Mouse (Mus musculus) hindbrain, postnatal 0 days (tissue): Measurements from ENCODE around the gene Gm10134. TPM values are rescaled to one million over a fixed set of nuclear protein-coding genes. Genes with fewer than 3 reads are reported as not detected.

Source experiments
- ATAC-seq: fragments of 200-750 bp; cut with Nextera tagmentation; 2 replicates; pipeline ENCODE4 v1.8.0; 2017; ENCODE audit warnings: mild to moderate bottlenecking, moderate TSS enrichment, moderate library complexity
- DNase-seq: peaks from one replicate; pipeline ENCODE4 v3.0.0-alpha.2; 2015; ENCODE audit warnings: low spot score
- H3K27ac ChIP-seq: fragments of 300-500 bp; sonication (generic); 2 replicates; pipeline ENCODE4 v1.5.1; 2014; ENCODE audit warnings: mild to moderate bottlenecking
- H3K27me3 ChIP-seq: fragments of 300-500 bp; sonication (generic); 2 replicates; pipeline ENCODE4 v1.6.1; 2014; ENCODE audit warnings: low read length, mixed read lengths; ENCODE audit not compliant: insufficient read depth
- H3K36me3 ChIP-seq: fragments of 300-500 bp; sonication (generic); 2 replicates; pipeline ENCODE4 v1.6.1; 2014; ENCODE audit warnings: low read length, mixed read lengths; ENCODE audit not compliant: insufficient read depth
- H3K4me1 ChIP-seq: fragments of 300-500 bp; sonication (generic); 2 replicates; pipeline ENCODE4 v1.6.1; 2014; ENCODE audit warnings: antibody characterized with exemption, low read length, mixed read lengths; ENCODE audit not compliant: insufficient read depth
- H3K4me2 ChIP-seq: fragments of 300-500 bp; sonication (generic); 2 replicates; pipeline ENCODE4 v1.6.1; 2014; ENCODE audit warnings: low read depth, mild to moderate bottlenecking, low read length, moderate library complexity, mixed read lengths
- H3K4me3 ChIP-seq: fragments of 300-500 bp; sonication (generic); 2 replicates; pipeline ENCODE4 v1.5.1; 2014; ENCODE audit warnings: low read length
- H3K9ac ChIP-seq: fragments of 300-500 bp; sonication (generic); replicated peaks from 2 replicates; pipeline ENCODE4 v1.6.1; 2014; ENCODE audit warnings: mild to moderate bottlenecking, low read length, moderate library complexity, mixed read lengths
- H3K9me3 ChIP-seq: fragments of 300-500 bp; sonication (generic); 2 replicates; pipeline ENCODE4 v1.6.1; 2016; ENCODE audit warnings: low read length, mixed read lengths
- CTCF ChIP-seq: IDR thresholded peaks from 2 replicates; pipeline ENCODE4 v1.5.1; 2016; ENCODE audit warnings: antibody characterized with exemption, control low read depth, low read depth
- WGBS: fragments of 180-500 bp; shearing (Covaris S2); extraction: QIAGEN DNeasy Blood & Tissue Kit; methylation state at CpG from one replicate; pipeline ENCODE4 v1.1.7; 2014; 5-methylcytosine and 5-hydroxymethylcytosine counted together
- polyA plus RNA-seq: library from polyadenylated mRNA; unstranded; fragments of >200 nt; fragmentation: Nextera tagmentation; extraction: Ambion mirVana; gene quantifications from 2 replicates; pipeline ENCODE4 v1.2.1, GENCODE M21; 2015
- total RNA-seq: library from RNA; depleted of rRNA; stranded (reverse); fragments of >200 nt; gene quantifications from 2 replicates; pipeline ENCODE4 v1.2.3, GENCODE M21; 2014

The Gm10134 gene
- total and polyA plus RNA-seq, 2 experiments from 2014 or later = 4.8 TPM; not detected in 1

DNA sequence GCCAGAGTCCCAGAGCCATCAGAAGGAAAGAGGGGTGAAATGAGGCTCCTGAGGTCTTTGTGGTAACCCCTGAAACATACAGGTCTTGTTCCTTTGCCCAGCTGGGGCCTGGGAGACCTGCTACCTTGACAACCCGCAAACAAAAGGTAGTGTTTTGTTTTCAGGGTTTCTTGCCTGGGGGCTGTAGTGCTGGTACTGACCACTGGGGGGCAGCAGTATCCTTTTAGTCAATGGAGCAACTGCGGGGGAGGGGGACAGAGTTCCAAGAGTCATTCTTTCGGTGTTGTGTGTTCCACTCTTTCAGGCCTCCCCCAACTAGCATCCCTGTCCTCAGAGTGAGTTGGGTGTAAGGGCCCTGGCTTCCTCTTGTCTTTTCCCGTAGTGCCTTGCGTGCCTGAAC, 8.6 kb downstream of the Gm10134 start:
- Histone ChIP-seq H3K4me3 (peak overlapping the region; percentile 79), H3K27me3 (no peaks in the 10 kb centered on the region), H3K27ac (peak overlapping the region; percentile 91; the same call in 1 of the 2 replicates), H3K9ac (peak overlapping the region; percentile 96), H3K4me2 (peak overlapping the region; percentile 91), H3K36me3 (no peaks in the 10 kb centered on the region), H3K9me3 (no peaks in the 10 kb centered on the region), H3K4me1 (peaks cover 34% of the 10 kb centered on the region)
- WGBS = 14% methylated on average over 5 of the region's 5 CpGs
- ATAC-seq (no peak), DNase-seq (peak; percentile 91)
- TF ChIP-seq CTCF = peak; percentile 94

DNA sequence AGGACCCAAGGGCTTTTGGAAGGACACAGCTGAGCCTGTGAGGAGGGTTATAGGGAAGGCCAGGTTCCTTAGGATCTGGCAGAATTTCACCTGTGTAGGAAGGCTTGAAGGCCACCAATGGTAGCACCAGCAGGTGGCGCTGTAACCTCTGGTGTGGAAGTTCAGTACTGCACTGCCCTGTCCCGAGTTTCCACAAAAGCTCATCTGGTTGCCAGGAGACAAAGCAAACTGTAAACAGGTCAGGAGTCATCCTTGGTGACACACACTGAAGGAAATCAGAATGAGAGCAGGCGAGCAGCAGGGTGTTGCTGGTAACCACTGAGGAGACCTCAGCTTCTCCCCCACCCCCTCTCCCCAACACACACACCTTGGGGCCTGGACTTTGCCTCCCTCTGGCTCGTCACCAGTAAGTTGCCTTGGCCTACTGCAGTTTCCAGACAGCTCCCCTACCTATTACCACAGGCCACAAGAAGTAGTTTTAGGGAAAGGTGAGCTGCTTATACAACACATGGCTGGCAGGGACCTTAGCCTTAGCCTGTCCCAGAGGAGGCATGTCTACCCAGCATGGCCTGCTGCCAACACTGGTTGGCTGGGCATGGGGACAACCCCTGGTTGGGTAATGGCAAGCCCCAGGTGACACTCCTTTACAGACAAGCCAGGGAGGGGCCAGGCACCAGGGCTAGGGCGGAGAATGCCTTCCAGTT, 11.5 kb downstream of the Gm10134 start:
- H3K9me3 ChIP-seq = no peaks in the 10 kb centered on the region
- no peak overlapping the region for H3K9ac ChIP-seq
- DNase-seq = peak; percentile 79
- H3K27ac ChIP-seq = peak overlapping the region; percentile 52; the same call in 1 of the 2 replicates
- TF ChIP-seq CTCF = peak; percentile 85
- ATAC-seq = no peak
- no peak overlapping the region for H3K4me3 ChIP-seq
- no peaks in the 10 kb centered on the region for H3K36me3 ChIP-seq
- H3K4me1 ChIP-seq = peaks cover 48% of the 10 kb centered on the region
- H3K27me3 ChIP-seq = no peaks in the 10 kb centered on the region
- 39% methylated on average over 5 of the region's 5 CpGs for WGBS
- H3K4me2 ChIP-seq = 0 out of 2 replicates have a peak overlapping the region, but pooled peaks have one; percentile 1

DNA sequence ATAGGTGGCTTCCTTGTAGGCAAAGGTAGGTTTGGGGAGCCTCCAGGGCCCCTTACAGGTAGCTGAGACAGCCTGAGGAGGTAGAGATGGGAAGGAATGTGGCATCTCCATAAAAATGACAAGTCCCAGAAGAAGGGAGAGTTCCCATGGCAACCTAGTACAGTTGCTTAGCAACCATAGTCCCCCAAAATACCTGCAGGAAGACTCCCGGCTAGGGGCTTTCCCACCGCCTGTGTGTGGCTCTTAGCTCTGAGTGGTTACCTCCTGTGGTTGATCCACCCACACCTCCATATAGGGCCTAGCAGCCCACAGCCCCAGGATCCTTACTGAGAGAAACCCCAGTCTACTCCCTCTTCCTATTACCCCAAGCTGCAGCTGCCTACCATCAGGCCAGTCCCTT, 12.3 kb downstream of the Gm10134 start:
- H3K4me3 ChIP-seq = no peak overlapping the region
- 0 out of 2 replicates have a peak overlapping the region, but pooled peaks have one; percentile 1 for H3K4me2 ChIP-seq
- DNase-seq (peak; percentile 70), ATAC-seq (no peak)
- WGBS = 28% methylated on average over 2 of the region's 2 CpGs
- TF ChIP-seq CTCF = no peak
- peaks cover 53% of the 10 kb centered on the region for H3K4me1 ChIP-seq
- no peaks in the 10 kb centered on the region for H3K36me3 ChIP-seq
- peak overlapping the region; percentile 52; the same call in 1 of the 2 replicates for H3K27ac ChIP-seq
- no peak overlapping the region for H3K9ac ChIP-seq
- no peaks in the 10 kb centered on the region for H3K9me3 ChIP-seq
- no peaks in the 10 kb centered on the region for H3K27me3 ChIP-seq

DNA sequence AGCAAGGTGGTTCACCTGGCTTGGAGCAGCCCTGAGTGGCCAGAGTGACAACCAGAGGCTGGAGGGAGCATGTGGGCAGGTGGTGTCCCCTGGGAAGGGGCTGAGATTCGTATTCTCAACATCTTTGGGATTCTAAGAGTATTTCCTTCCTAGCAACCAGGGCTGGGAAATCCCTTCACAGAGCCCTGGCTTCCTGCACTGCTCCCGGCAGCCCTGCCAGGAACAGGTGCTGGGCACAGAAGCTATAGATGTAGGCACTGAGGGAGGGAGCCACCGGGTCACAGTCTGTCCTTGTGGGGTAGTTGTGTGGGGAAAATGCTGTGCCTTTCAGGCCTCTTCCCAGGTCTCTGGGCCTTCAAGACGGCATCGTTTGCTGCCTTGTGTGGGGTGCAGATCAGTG, 14.7 kb downstream of the Gm10134 start:
- Histone ChIP-seq H3K4me3 (no peak overlapping the region), H3K36me3 (no peaks in the 10 kb centered on the region), H3K27ac (peak overlapping the region; percentile 75; the same call in 1 of the 2 replicates), H3K27me3 (no peaks in the 10 kb centered on the region), H3K4me2 (no peak overlapping the region), H3K9ac (peak overlapping the region; percentile 25), H3K4me1 (peaks cover 50% of the 10 kb centered on the region), H3K9me3 (no peaks in the 10 kb centered on the region)
- no peak for DNase-seq
- 39% methylated on average over 5 of the region's 5 CpGs for WGBS
- no peak for TF ChIP-seq CTCF
- ATAC-seq = no peak

DNA sequence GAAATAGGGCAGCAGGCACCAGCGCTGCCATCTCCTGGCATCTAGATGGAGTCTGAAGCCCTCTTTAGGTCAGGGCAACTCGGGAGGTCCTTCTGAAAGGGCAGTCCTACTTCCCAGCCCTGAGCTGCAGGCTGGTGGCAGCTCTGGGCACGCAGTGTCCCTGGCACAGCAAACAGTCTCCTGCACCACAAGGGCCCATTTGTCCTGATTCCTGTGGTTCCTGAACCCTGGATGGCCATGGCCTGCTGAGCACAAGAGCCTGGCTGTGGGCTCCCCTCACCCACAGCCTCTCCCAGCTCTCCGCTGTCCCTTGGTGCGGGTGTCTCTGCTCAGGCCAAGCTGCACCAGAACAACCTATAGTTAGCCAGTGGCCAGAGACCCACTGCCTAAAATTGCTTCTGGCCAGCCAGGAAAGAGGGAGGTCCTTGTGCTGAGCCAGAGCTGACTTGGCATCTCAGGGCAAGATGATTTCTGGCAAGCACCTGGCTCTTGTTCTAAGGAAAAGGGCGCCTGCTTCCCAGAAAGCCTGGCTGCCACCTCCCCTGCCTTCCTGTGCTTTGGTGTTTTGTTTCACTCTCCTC, 15.8 kb downstream of the Gm10134 start:
- TF ChIP-seq CTCF = no peak
- Histone ChIP-seq H3K36me3 (no peaks in the 10 kb centered on the region), H3K9me3 (no peaks in the 10 kb centered on the region), H3K9ac (no peak overlapping the region), H3K27ac (peak overlapping the region; percentile 75), H3K4me3 (no peak overlapping the region), H3K4me1 (peaks cover 46% of the 10 kb centered on the region), H3K4me2 (no peak overlapping the region), H3K27me3 (no peaks in the 10 kb centered on the region)
- DNase-seq (peak; percentile 72), ATAC-seq (peak; percentile 69)
- WGBS = 55% methylated on average over 6 of the region's 6 CpGs

DNA sequence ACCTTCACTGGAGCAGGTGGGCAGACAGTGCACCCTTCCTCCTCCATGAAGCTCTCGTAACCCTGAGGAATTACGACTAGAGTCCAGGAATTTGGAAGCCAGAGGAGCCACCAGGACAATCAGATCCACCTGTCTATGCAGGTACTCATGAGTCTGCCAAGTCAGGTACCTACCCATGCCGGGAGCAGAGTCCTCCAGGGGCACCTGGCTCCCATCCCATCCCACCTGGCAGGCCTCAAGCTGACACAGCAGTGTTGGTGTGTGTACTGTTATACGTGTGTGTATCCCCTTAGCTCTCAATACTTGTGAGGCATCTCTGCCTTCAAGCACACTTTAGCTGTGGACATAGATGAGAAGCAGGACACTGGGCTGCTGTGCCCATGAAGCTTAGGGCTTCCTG, 16.3 kb downstream of the Gm10134 start:
- Histone ChIP-seq H3K4me1 (peaks cover 44% of the 10 kb centered on the region), H3K4me2 (no peak overlapping the region), H3K27me3 (no peaks in the 10 kb centered on the region), H3K27ac (peak overlapping the region; percentile 75), H3K9ac (no peak overlapping the region; the same call in 1 of the 2 replicates), H3K36me3 (no peaks in the 10 kb centered on the region), H3K4me3 (no peak overlapping the region), H3K9me3 (no peaks in the 10 kb centered on the region)
- no peak for ATAC-seq
- no peak for TF ChIP-seq CTCF
- 62% methylated on average over 4 of the region's 4 CpGs for WGBS
- DNase-seq = no peak
